Mouse (Mus musculus): ENCODE results near the gene Htr3a. TPM values are rescaled to one million over a fixed set of nuclear protein-coding genes. Genes with fewer than 3 reads are reported as not detected.

The Htr3a gene
- polyA plus RNA-seq (2015; fragmentation: Nextera tagmentation; extraction: Ambion mirVana), result not detected in 2 replicates

DNA sequence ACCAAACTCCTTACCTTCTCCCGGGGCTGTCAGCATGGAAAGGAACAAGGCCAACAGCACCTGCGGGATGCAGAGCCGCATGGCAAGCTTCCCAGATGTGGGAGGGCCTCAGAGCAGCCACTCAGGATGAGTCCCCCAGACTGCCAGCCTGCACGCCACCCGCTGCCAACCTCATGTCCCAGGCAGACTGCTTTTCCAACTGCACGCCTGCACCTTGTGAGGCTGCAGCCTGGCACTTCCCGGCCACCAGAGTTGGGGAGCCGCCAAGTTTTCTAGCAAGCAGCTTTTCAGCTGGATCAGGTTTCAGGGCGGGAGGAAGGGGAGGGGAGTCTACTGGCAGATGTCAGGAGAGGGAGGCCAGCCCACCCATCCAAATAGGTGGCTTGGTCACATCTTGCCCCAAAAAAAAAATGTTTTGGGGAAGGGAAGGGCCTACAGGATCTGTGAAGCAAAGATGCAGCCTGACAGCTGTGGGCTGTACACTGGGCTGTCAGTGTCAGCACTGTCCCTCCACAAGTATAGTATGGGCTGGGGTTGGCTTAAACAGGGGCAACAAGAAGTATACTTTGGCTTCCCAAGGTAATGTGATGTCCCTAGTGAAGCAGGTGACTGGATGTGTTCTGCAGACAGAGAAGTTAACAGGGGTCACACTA is at the start of gene Htr3a:
Gene Htr3a (minus strand): TSS at position 215 of the 653 bp plus-strand sequence.
- Histone ChIP-seq H3K27ac (ENCODE audit: low read depth) (no peak within 1 kb of the TSS), H3K9me3 (ENCODE audit: low read length) (no peaks in the 10 kb centered on the region), H3K4me3 (ENCODE audit: low read depth, low read length) (no peak within 1 kb of the TSS), H3K4me2 (ENCODE audit: low read depth, low read length) (no peak within 1 kb of the TSS), H3K27me3 (ENCODE audit: insufficient read depth, low read length) (no peaks in the 10 kb centered on the region), H3K36me3 (replicated peaks; ENCODE audit: insufficient read depth, low read length) (no peaks in the 10 kb centered on the region), H3K9ac (replicated peaks) (no peak within 1 kb of the TSS), H3K4me1 (ENCODE audit: insufficient read depth) (no peaks in the 10 kb centered on the region)
- TF ChIP-seq EP300 (IDR thresholded peaks at IDR 0.05; ENCODE audit: low read depth) (no peak), CTCF (IDR thresholded peaks at IDR 0.05; ENCODE audit: low read depth) (no peak)
- ATAC-seq (no peak), DNase-seq (no peak)
- WGBS (ENCODE audit: insufficient replicate concordance), result 12% methylated on average over 9 of the region's 9 CpGs

DNA sequence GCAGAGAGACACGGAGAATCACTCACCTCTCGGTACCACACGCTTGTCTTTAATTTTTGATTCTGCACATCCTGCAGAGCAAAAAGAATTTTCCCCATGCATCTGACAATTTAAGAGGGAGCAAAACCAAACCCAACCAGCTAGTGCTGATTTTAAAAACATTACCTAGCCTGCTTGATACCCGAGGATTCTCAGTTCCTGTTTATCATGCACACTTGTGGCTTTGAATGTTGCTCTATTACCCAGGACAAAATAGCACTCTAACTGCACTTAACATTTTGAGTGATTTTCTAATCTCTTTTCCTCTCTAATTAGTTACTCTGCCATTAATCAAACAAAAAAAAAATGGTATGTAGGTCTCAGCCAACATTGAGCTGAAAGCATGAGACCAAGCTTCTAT is 36.7 kb upstream of the Htr3a start:
- no peak for DNase-seq
- Histone ChIP-seq H3K4me1 (ENCODE audit: insufficient read depth) (no peaks in the 10 kb centered on the region), H3K36me3 (replicated peaks; ENCODE audit: insufficient read depth, low read length) (no peaks in the 10 kb centered on the region), H3K4me3 (ENCODE audit: low read depth, low read length) (no peak overlapping the region), H3K4me2 (ENCODE audit: low read depth, low read length) (no peak overlapping the region), H3K9me3 (ENCODE audit: low read length) (no peaks in the 10 kb centered on the region), H3K27me3 (ENCODE audit: insufficient read depth, low read length) (no peaks in the 10 kb centered on the region), H3K27ac (ENCODE audit: low read depth) (no peak overlapping the region), H3K9ac (replicated peaks) (no peak overlapping the region)
- TF ChIP-seq EP300 (IDR thresholded peaks at IDR 0.05; ENCODE audit: low read depth) (no peak), CTCF (IDR thresholded peaks at IDR 0.05; ENCODE audit: low read depth) (no peak)
- ATAC-seq, result no peak
- WGBS (ENCODE audit: insufficient replicate concordance), result 66% methylated on average over 4 of the region's 4 CpGs

DNA sequence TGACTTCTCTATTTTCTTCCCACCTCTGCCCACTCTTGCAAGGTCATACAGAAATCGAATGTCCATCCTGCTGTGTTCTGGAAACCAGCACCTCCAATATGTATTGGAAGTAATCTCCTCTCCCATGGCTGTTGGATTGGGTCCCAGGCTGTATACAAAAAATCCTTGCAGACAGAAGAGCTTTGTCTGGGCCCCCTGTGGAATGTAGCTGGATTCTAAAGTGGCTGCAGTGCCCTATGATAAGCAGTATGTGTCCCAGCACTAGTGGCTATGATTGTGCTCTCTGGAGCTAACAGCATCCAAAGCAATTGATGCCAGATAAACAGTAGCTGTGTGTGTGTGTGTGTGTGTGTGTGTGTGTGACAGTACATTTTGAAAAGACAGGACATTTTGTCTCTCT is 31.4 kb upstream of the Htr3a start:
- Histone ChIP-seq H3K27me3 (ENCODE audit: insufficient read depth, low read length) (no peaks in the 10 kb centered on the region), H3K27ac (ENCODE audit: low read depth) (no peak overlapping the region), H3K9me3 (ENCODE audit: low read length) (no peaks in the 10 kb centered on the region), H3K4me1 (ENCODE audit: insufficient read depth) (no peaks in the 10 kb centered on the region), H3K36me3 (replicated peaks; ENCODE audit: insufficient read depth, low read length) (no peaks in the 10 kb centered on the region), H3K9ac (replicated peaks) (no peak overlapping the region), H3K4me2 (ENCODE audit: low read depth, low read length) (no peak overlapping the region), H3K4me3 (ENCODE audit: low read depth, low read length) (no peak overlapping the region)
- 59% methylated on average over 1 of the region's 1 CpGs for WGBS (ENCODE audit: insufficient replicate concordance)
- ATAC-seq (no peak), DNase-seq (no peak)
- TF ChIP-seq EP300 (IDR thresholded peaks at IDR 0.05; ENCODE audit: low read depth), result no peak
- no peak for TF ChIP-seq CTCF (IDR thresholded peaks at IDR 0.05; ENCODE audit: low read depth)

DNA sequence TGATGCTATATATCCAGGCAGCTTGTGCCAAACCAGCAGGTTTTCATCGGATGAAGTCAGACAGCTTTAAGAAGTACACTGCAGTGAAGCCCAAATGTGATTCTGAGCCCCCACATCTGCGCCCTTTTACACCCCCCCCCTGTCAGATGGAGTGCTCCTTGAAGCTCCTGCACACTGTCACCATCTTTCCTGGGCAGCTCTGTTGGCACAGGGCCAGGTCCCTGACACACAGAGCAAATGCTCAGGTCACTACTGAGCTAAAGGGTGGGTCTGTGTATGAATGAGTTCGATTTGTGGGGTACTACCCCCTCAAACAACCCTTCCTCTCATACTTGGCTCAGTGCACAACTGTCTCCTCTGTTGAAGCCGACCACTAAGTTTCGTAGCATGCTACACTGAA is 18.5 kb upstream of the Htr3a start:
- DNase-seq (no peak), ATAC-seq (no peak)
- H3K27me3 ChIP-seq (ENCODE audit: insufficient read depth, low read length), result no peaks in the 10 kb centered on the region
- H3K27ac ChIP-seq (ENCODE audit: low read depth), result no peak overlapping the region
- H3K36me3 ChIP-seq (replicated peaks; ENCODE audit: insufficient read depth, low read length), result no peaks in the 10 kb centered on the region
- no peak overlapping the region for H3K4me2 ChIP-seq (ENCODE audit: low read depth, low read length)
- H3K4me3 ChIP-seq (ENCODE audit: low read depth, low read length), result no peak overlapping the region
- WGBS (ENCODE audit: insufficient replicate concordance), result 66% methylated on average over 5 of the region's 5 CpGs
- H3K9ac ChIP-seq (replicated peaks), result no peak overlapping the region
- H3K9me3 ChIP-seq (ENCODE audit: low read length), result no peaks in the 10 kb centered on the region
- H3K4me1 ChIP-seq (ENCODE audit: insufficient read depth), result no peaks in the 10 kb centered on the region
- TF ChIP-seq CTCF (IDR thresholded peaks at IDR 0.05; ENCODE audit: low read depth) (no peak), EP300 (IDR thresholded peaks at IDR 0.05; ENCODE audit: low read depth) (no peak)

DNA sequence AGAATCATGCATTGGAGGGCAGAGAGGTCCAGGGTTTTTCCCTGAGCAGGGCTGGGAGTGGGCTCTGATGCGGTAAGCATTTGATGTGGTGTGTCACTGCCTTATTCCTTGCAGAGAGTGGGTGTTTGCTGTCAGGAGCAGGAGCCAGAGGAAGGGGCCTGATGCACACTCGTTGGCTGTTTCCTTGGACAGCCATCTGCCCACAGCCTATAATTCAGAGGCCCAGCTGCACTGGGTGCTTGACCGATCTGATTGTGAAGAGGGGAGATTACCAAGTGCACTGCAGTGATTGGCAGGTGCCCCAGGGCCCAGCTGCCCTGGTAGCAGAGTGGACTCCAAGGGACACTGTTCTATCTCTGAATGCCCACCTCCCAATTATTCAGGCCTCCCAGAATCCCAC is 17.9 kb upstream of the Htr3a start:
- 63% methylated on average over 3 of the region's 3 CpGs for WGBS (ENCODE audit: insufficient replicate concordance)
- no peak overlapping the region for H3K4me3 ChIP-seq (ENCODE audit: low read depth, low read length)
- H3K27me3 ChIP-seq (ENCODE audit: insufficient read depth, low read length), result no peaks in the 10 kb centered on the region
- ATAC-seq (no peak), DNase-seq (no peak)
- no peak overlapping the region for H3K4me2 ChIP-seq (ENCODE audit: low read depth, low read length)
- H3K9me3 ChIP-seq (ENCODE audit: low read length), result no peaks in the 10 kb centered on the region
- H3K4me1 ChIP-seq (ENCODE audit: insufficient read depth), result no peaks in the 10 kb centered on the region
- no peak for TF ChIP-seq EP300 (IDR thresholded peaks at IDR 0.05; ENCODE audit: low read depth)
- no peak for TF ChIP-seq CTCF (IDR thresholded peaks at IDR 0.05; ENCODE audit: low read depth)
- no peak overlapping the region for H3K27ac ChIP-seq (ENCODE audit: low read depth)
- H3K36me3 ChIP-seq (replicated peaks; ENCODE audit: insufficient read depth, low read length), result no peaks in the 10 kb centered on the region
- no peak overlapping the region for H3K9ac ChIP-seq (replicated peaks)

DNA sequence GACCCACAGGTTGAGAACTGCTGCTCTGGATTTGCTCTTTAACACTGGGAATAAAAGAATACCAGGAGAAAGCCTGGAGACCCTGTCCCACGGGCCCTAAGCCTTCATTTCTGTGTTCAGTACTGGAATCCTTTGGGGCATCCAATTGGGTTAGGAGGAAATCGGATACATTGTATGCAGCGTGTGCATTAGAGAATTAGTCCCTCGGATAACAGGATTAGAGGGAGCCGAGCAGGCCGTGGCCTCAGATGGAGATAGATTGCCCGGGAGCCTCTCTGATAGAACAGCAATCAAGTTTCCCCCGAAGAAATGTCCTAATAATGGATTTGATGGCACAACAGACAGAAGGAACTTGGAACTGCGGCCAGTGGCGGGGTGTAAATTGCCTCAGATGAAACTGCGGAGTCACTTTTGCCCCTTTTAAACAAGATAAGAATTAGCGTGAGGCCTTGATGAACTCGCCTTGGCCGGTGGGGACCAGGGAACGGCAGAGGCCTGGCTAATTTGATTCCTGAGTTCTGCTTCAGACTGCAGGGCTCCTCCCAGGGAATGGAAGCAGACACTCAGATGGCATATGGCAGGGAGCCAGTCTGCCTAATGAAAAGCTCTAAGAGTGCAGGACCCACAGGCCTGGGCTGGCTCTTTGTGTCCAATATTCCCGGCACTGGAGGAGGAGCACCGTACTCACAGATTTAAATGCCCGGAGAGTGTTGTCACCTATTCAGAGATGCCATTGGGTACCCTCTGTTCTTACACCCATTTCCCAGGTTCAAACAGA is 5.3 kb upstream of the Htr3a start:
- no peak for DNase-seq
- Histone ChIP-seq H3K27me3 (ENCODE audit: insufficient read depth, low read length) (no peaks in the 10 kb centered on the region), H3K4me1 (ENCODE audit: insufficient read depth) (no peaks in the 10 kb centered on the region), H3K4me3 (ENCODE audit: low read depth, low read length) (no peak overlapping the region), H3K9ac (replicated peaks) (no peak overlapping the region), H3K9me3 (ENCODE audit: low read length) (no peaks in the 10 kb centered on the region), H3K4me2 (ENCODE audit: low read depth, low read length) (no peak overlapping the region), H3K27ac (ENCODE audit: low read depth) (no peak overlapping the region), H3K36me3 (replicated peaks; ENCODE audit: insufficient read depth, low read length) (no peaks in the 10 kb centered on the region)
- no peak for ATAC-seq
- WGBS (ENCODE audit: insufficient replicate concordance), result 75% methylated on average over 18 of the region's 18 CpGs
- TF ChIP-seq EP300 (IDR thresholded peaks at IDR 0.05; ENCODE audit: low read depth) (no peak), CTCF (IDR thresholded peaks at IDR 0.05; ENCODE audit: low read depth) (no peak)
